Mouse (Mus musculus) liver, embryonic 14.5 days (tissue): ENCODE measurements around the gene Cfap43. TPM values are rescaled to one million over a fixed set of nuclear protein-coding genes. Genes with fewer than 3 reads are reported as not detected.

ENCODE experiments used
- ATAC-seq: fragments of 200-750 bp; cut with Nextera tagmentation; 2 replicates; pipeline ENCODE4 v1.8.0; 2017; ENCODE audit warnings: moderate number of reproducible peaks, mild to moderate bottlenecking, moderate library complexity; ENCODE audit not compliant: insufficient read depth
- DNase-seq, 3 experiments: peaks; one replicate each; pipeline ENCODE4 v3.0.0-alpha.2; 2012 to 2013; ENCODE audit warnings: low read depth in 3 of 3, low spot score in 3 of 3
- H3K27ac ChIP-seq: fragments of 300-500 bp; sonication (generic); 2 replicates; pipeline ENCODE4 v1.5.1; 2014; ENCODE audit warnings: moderate library complexity, mild to moderate bottlenecking, control low read depth, inconsistent platforms
- H3K27me3 ChIP-seq: fragments of 300-500 bp; sonication (generic); 2 replicates; pipeline ENCODE4 v1.6.1; 2014; ENCODE audit warnings: mild to moderate bottlenecking, low read length, moderate library complexity; ENCODE audit not compliant: control insufficient read depth, insufficient read depth
- H3K36me3 ChIP-seq: fragments of 300-500 bp; sonication (generic); replicated peaks from 2 replicates; pipeline ENCODE4 v1.6.1; 2014; ENCODE audit warnings: low read depth; ENCODE audit not compliant: control insufficient read depth, insufficient read depth
- H3K4me1 ChIP-seq, 2 experiments: fragments of 200-500 bp in 1 of 2; fragments of 300-500 bp in 1 of 2; sonication (generic) in 1 of 2; replicated peaks; 2 replicates each; pipeline ENCODE4 v1.6.1; 2012 to 2014; ENCODE audit warnings: antibody characterized with exemption in 1 of 2, inconsistent platforms in 1 of 2, low read length in 1 of 2; ENCODE audit not compliant: control insufficient read depth in 2 of 2, insufficient read depth in 2 of 2
- H3K4me2 ChIP-seq: fragments of 300-500 bp; sonication (generic); 2 replicates; pipeline ENCODE4 v1.6.1; 2014; ENCODE audit warnings: low read depth, mild to moderate bottlenecking, control low read depth, moderate library complexity
- H3K4me3 ChIP-seq, 2 experiments: fragments of 200-500 bp in 1 of 2; fragments of 300-500 bp in 1 of 2; sonication (generic) in 1 of 2; 2 replicates each; pipeline ENCODE4 v1.5.1; 2012 to 2014; ENCODE audit warnings: low read depth in 2 of 2, low read length in 2 of 2, mild to moderate bottlenecking in 2 of 2, control low read depth in 1 of 2, inconsistent platforms in 1 of 2, moderate library complexity in 1 of 2; ENCODE audit not compliant: insufficient read depth in 1 of 2
- H3K9ac ChIP-seq: fragments of 300-500 bp; sonication (generic); replicated peaks from 2 replicates; pipeline ENCODE4 v1.6.1; 2014; ENCODE audit warnings: mild to moderate bottlenecking, control low read depth, moderate library complexity
- H3K9me3 ChIP-seq: fragments of 300-500 bp; sonication (generic); 2 replicates; pipeline ENCODE4 v1.6.1; 2016; ENCODE audit warnings: low read length, mixed read lengths; ENCODE audit not compliant: control insufficient read depth
- CTCF ChIP-seq: IDR thresholded peaks from 2 replicates; pipeline ENCODE4 v1.5.1; 2016; ENCODE audit warnings: antibody characterized with exemption, low read depth, control low read depth
- EP300 ChIP-seq: IDR thresholded peaks from 2 replicates; pipeline ENCODE4 v1.6.1; 2016; ENCODE audit warnings: antibody characterized with exemption, low read depth
- WGBS: fragments of 180-500 bp; shearing (Covaris S2); extraction: QIAGEN DNeasy Blood & Tissue Kit; methylation state at CpG from one replicate; pipeline ENCODE4 v1.1.7; 2014; ENCODE audit not compliant: insufficient replicate concordance; 5-methylcytosine and 5-hydroxymethylcytosine counted together
- polyA plus RNA-seq, 2 experiments: library from polyadenylated mRNA; depleted of rRNA in 1 of 2; stranded (reverse) in 1 of 2; unstranded in 1 of 2; fragments of >200 nt; fragmentation: Nextera tagmentation in 1 of 2; extraction: Ambion mirVana in 1 of 2; gene quantifications; 2 replicates each; pipeline versions ENCODE4 v1.2.1 to v1.2.3; 2012 to 2014

Cfap43 gene
- polyA plus RNA-seq, 2 experiments: 0.05 TPM; not detected in 1

- 36% methylated on average over 3 of the region's 3 CpGs for WGBS
- Histone ChIP-seq H3K27ac (no peak overlapping the region), H3K4me1 (peaks cover 4 to 8% of the 10 kb centered on the region in 2 experiments), H3K4me3 (no peak overlapping the region), H3K4me2 (no peak overlapping the region), H3K36me3 (no peaks in the 10 kb centered on the region), H3K9ac (no peak overlapping the region), H3K27me3 (no peaks in the 10 kb centered on the region), H3K9me3 (no peaks in the 10 kb centered on the region)
- ATAC-seq (no peak), DNase-seq (no peak)
- TF ChIP-seq EP300: no peak
- TF ChIP-seq CTCF: no peak
These were observed 49.6 kb downstream of the Cfap43 start for GRCm38 (mm10) chr19:47869516-47869915.

GRCm38 (mm10) chr19:47868951-47869350, 50.1 kb downstream of the Cfap43 start:
- ATAC-seq: no peak
- Histone ChIP-seq H3K4me3 (no peak overlapping the region), H3K9me3 (no peaks in the 10 kb centered on the region), H3K4me2 (no peak overlapping the region), H3K36me3 (no peaks in the 10 kb centered on the region), H3K4me1 (peaks cover 4 to 8% of the 10 kb centered on the region in 2 experiments), H3K27ac (no peak overlapping the region), H3K27me3 (no peaks in the 10 kb centered on the region), H3K9ac (no peak overlapping the region)
- TF ChIP-seq EP300 (no peak), CTCF (no peak)
- WGBS: 50% methylated on average over 4 of the region's 4 CpGs
- DNase-seq: no peak

- no peak overlapping the region for H3K4me2 ChIP-seq
- no peak overlapping the region for H3K4me3 ChIP-seq
- no peaks in the 10 kb centered on the region for H3K9me3 ChIP-seq
- ATAC-seq: no peak
- 45% methylated on average over 4 of the region's 4 CpGs for WGBS
- peaks cover 4 to 8% of the 10 kb centered on the region in 2 experiments for H3K4me1 ChIP-seq
- no peak for TF ChIP-seq EP300
- no peak for TF ChIP-seq CTCF
- no peak overlapping the region for H3K9ac ChIP-seq
- H3K27me3 ChIP-seq: no peaks in the 10 kb centered on the region
- DNase-seq: no peak
- no peaks in the 10 kb centered on the region for H3K36me3 ChIP-seq
- no peak overlapping the region for H3K27ac ChIP-seq
These were observed 51.4 kb downstream of the Cfap43 start for GRCm38 (mm10) chr19:47867628-47868175.

DNA sequence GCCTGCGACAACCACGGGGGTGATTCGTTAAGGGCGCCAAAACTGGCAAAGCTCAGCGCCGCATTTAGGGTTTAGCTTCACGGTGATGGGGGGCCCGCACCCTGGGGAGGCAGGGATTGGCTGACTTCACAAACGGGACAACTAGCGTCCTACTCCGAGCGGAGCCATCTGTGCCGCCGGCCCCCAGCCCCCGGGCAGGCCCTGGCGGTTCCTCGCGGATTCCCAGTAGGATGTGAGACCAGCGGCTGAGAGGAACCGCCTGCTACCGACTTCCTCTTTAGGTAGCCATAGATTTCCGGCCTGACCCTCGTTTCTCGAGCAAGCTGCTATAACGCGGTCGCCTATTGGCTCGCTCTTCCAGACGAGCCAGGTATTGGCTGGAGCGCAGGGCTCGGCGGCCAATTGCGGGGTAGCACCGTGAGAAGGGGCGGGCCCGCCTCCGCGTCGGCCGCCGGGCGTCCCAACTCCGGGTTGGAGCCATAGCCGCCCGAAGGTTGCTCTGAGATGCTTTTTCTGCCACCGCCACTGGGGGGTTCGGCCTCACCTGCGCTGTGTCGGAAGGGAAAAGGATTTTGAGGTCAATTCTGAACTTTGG, 53.6 kb downstream of the Cfap43 start, which contains the start of gene Gsto2:
Gsto2 (plus strand) TSS at position 182 of the 595 bp plus-strand sequence.
- H3K9me3 ChIP-seq: no peaks in the 10 kb centered on the region
- no peak within 1 kb of the TSS for H3K27ac ChIP-seq
- peak within 1 kb of the TSS; percentile 72 to 93 for H3K4me3 ChIP-seq
- peak within 1 kb of the TSS; percentile 81 for H3K4me2 ChIP-seq
- TF ChIP-seq EP300 (peak; percentile 35; the same call in 1 of the 2 replicates), CTCF (peak; percentile 70)
- ATAC-seq: peak; percentile 100
- H3K9ac ChIP-seq: peak within 1 kb of the TSS; percentile 70
- peak; percentile 86 to 88 (median 88) for DNase-seq
- under 1% methylated on average over 49 of the region's 49 CpGs for WGBS
- H3K27me3 ChIP-seq: no peaks in the 10 kb centered on the region
- peaks cover 4 to 8% of the 10 kb centered on the region in 2 experiments for H3K4me1 ChIP-seq
- no peaks in the 10 kb centered on the region for H3K36me3 ChIP-seq

DNA sequence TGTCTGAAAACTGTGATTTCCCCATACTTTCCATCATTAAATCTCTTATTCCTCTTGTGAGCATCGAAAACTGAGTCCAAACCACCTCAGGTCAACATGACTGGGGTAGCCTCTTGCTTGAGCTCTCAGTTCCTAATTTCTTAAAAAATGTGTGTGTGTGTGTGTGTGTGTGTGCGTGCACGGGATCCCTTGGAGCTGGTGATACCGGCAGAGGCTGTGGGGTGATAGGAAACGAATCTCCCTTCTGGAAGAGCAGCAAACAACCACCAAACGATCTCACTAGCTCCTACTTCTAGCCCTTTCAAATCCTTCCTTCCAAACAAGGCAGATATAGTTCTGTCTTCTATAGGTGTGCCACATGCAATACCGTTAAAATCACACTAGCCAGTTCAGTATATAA, 54.4 kb downstream of the Cfap43 start:
- no peaks in the 10 kb centered on the region for H3K9me3 ChIP-seq
- DNase-seq (no peak), ATAC-seq (no peak)
- no peak for TF ChIP-seq EP300
- no peak for TF ChIP-seq CTCF
- H3K27me3 ChIP-seq: no peaks in the 10 kb centered on the region
- no peak overlapping the region for H3K27ac ChIP-seq
- no peak overlapping the region for H3K9ac ChIP-seq
- H3K4me1 ChIP-seq: peaks cover 4 to 8% of the 10 kb centered on the region in 2 experiments
- no peaks in the 10 kb centered on the region for H3K36me3 ChIP-seq
- H3K4me2 ChIP-seq: peak overlapping the region; percentile 81
- peak overlapping the region in 1 of 2 experiments; percentile 72; a peak in 2 of 4 replicates for H3K4me3 ChIP-seq
- 78% methylated on average over 7 of the region's 7 CpGs for WGBS
